Mouse (Mus musculus) frontal cortex, adult (tissue): ENCODE measurements around the gene 4931406P16Rik.

ENCODE experiments used
- ATAC-seq: cut with Nextera tagmentation; 2 replicates; pipeline ENCODE4 v1.9.2; 2017; ENCODE audit warnings: mild to moderate bottlenecking, moderate library complexity, mixed read lengths; ENCODE audit not compliant: low TSS enrichment

Gene 4931406P16Rik

GRCm38 (mm10) chr7:34312786-34313442, 437 bp downstream of the 4931406P16Rik start:
- ATAC-seq, result peak; percentile 66

GRCm38 (mm10) chr7:34309186-34309764, 4.1 kb downstream of the 4931406P16Rik start:
- no peak for ATAC-seq

- ATAC-seq, result peak; percentile 38; the same call in 1 of the 2 replicates
Observed at GRCm38 (mm10) chr7:34308586-34308985, 4.8 kb downstream of the 4931406P16Rik start.

GRCm38 (mm10) chr7:34305454-34305853, 7.9 kb downstream of the 4931406P16Rik start:
- no peak for ATAC-seq

GRCm38 (mm10) chr7:34302651-34303050, 10.7 kb downstream of the 4931406P16Rik start:
- ATAC-seq, result no peak

DNA sequence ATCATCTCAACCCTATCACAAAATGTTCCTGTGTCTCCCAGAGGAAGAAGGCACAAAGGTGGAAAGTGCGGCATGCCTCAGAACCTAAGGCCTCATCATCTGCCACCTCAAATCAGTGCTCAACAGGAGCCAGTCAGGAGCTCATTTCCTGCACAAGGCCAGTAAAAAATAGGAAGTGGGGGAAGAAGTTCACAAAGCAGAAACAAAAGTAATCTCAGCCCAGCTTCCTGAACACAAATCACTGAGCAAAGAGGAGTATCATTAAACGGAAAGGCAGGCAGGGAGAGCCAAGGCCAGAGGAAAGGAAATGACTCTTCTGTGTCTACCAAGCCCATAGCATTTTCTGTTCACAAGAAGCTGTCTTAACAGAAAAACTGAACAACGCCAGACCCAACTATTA, 11.4 kb downstream of the 4931406P16Rik start:
- ATAC-seq, result no peak

DNA sequence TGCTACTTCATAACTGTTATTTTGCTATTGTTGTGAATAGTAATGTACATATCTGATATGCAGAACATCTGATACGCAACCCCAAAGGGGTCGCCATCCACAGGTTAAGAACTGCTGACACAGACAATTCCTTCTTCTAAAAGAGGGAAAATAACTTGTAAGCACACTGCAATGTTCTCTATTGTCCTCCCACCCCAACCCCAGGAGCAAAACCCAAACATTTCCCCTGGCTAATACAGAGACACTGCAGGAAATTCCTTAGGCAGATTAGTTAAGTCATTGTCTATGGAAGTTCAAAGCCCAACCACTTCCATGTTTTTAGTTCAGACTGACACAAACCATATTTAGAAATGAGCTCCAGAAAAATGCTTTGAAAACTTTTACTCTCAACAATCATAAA, 14.5 kb downstream of the 4931406P16Rik start:
- ATAC-seq, result no peak

GRCm38 (mm10) chr7:34296124-34296523, 17.2 kb downstream of the 4931406P16Rik start:
- no peak for ATAC-seq

- no peak for ATAC-seq
Observed at GRCm38 (mm10) chr7:34292633-34293032, 20.7 kb downstream of the 4931406P16Rik start.

DNA sequence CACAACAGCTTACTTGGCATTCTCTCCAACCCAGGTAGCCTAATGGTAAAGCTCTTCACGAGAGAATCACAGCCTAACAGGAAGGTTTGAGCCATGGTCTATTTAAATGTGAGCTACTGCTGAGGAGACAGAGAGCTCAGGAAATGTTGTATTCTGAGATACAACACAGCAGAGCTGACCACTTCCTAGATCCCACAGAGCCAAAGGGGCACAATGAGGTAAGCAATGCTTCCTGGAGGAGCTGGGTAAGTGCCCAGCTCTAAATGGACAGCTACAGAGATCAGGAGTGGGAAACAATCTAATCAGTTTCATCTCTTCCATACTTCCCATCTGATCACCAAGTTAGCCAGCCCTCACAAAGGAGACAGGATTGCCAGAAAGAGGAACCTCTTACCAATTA, 22.1 kb downstream of the 4931406P16Rik start:
- ATAC-seq, result no peak

DNA sequence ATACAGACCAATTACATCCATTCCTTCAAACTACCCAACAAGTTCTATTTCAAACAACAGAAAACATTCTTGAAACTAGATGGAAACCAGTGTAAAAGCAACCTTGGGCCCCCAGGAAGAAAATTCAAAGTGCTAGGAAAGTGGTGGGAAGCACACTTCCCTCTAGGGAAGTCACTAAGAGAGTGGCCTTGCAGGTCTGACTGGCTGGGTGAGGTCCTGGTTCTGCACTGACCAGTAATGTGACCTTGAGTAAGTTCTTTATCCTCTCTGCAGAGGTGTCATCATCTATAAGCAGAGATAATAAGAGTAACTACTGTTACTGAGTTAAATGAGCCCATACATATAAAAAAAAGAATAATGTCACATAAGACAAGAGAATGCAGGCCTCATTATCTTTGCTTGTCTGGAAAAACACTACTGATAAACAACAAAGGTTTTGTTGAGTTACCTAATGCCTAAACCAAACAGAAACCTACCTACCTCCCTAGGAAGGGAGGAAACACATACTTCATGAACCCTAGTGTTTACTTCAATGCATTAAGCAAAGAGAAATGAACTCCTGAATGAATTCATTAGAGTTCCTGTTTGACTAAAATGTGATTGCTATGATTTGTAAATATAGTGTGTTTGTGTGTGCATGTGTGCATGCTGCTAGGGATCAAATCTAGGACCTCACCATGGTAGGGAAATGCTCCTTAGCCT, 22.8 kb downstream of the 4931406P16Rik start:
- no peak for ATAC-seq

DNA sequence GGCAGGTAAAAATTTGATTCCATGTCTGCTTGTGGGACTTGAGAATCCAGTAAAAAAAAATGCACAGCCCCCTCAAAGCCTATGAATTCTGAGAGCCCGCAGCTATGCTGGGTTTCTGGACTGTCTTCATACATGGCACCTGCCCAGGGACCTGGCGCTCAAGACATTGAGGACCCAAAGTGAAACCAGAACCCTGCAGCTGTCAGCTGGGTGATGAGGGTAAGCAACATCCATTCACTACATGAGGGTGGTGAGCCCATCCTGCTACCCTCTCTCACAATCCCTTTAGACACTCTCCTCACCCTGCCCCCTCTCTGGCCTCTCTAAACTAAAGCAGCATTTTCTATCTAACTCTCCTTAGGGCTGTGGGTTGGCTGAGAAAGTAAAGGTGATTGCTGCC, 35.7 kb downstream of the 4931406P16Rik start:
- ATAC-seq, result no peak

- no peak for ATAC-seq
Observed at GRCm38 (mm10) chr7:34276066-34276465, 37.3 kb downstream of the 4931406P16Rik start.

DNA sequence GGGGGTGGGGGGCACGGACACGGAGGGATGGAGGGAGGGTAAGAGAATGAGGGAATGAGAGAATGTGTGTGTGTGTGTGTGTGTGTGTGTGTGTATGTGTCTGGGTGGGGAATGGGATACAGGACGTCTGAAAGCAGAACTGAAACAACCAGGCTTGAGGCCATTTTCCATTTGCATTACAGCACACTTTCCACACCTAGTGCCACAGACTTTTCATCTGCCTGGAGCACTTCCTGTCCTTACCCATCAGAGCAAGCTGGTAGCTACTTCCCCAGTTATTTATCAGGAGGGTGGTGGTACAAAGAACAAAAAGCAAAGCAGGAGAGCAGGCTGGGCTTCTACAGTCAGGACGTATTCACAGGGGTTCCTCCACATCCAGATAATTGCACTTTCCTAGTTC, 40.9 kb downstream of the 4931406P16Rik start:
- no peak for ATAC-seq

GRCm38 (mm10) chr7:34268463-34268862, 44.9 kb downstream of the 4931406P16Rik start:
- no peak for ATAC-seq

DNA sequence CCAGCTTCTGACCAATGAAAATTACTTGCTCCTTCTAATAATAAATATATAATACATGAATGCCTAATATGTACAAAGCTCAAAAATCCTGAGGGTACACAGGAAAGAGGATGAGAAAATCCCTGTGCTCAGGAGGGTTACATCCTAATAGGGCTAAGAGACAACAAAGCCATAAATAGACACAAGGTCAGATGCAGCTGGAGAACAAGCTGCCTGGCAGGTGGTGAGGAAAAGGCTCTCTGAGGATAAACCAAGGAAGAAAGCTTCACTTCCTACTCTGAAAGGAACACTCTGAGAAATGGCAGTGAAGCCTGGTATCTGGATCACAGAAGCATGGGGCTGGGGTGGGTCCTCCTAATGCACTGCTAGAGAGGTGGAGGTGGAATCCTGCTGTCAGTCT, 46.9 kb downstream of the 4931406P16Rik start:
- no peak for ATAC-seq

- peak; percentile 93 for ATAC-seq
Observed at GRCm38 (mm10) chr7:34265876-34266346, 47.4 kb downstream of the 4931406P16Rik start.

GRCm38 (mm10) chr7:34263437-34263836, 49.9 kb downstream of the 4931406P16Rik start:
- ATAC-seq, result no peak

GRCm38 (mm10) chr7:34258407-34258806, 54.9 kb downstream of the 4931406P16Rik start:
- ATAC-seq, result no peak

DNA sequence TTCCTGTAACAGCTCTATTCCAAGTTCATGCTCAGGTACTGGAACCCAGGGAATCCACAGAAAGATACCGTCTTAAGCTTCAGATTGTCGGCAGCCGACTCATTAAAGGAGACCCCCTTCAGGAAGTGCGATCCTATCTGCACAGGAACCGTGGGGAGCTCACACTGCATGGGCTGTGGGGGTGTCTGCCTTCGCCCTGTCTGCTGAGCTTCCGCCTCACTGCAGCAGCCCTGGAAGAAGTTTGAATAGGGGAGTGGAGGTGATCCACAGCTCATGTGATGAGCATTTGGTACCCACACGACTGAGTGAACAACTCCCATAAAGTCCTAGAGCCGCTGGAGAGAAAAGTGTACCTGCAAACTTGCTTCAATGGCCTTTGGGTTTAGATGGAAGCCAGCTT, 56.1 kb downstream of the 4931406P16Rik start:
- peak; percentile 59; the same call in 1 of the 2 replicates for ATAC-seq

DNA sequence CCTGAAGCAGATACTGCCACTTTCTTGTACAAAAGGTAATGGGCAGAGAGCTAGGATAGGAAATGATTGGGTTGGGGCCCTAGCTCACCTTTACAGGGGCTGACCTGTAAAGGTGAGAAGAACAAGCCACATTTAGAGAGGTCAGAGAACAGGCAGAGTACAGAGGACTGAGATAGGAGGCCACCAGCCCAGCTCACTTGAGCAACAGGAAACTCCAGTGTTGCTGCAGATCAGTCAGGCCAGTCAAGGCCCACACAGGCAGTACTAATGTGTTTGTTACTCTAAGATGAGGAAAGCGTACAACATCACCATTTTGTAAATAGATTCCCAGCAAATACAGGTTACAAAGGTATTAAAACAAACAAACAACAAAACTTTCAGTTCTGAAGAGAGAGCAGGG, 57.4 kb downstream of the 4931406P16Rik start:
- no peak for ATAC-seq

DNA sequence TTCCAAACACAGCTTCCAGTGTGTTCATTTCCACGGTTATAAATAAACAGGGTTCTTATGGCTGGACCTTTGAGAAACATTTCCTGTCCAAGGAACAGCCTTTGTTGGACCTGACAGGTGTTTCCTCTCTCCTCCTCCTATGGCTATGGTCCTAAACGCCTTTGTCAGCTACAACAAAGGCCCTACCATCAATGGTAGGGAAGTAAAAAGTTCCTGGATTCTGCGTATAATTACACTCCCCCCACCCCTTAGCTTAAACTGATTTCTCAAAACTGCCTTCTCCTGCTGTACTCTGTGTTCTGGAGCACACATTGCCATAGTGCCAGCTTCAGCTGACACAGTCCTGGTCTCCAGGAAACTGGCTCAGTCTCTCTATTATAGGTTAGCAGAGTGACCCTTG, 58.2 kb downstream of the 4931406P16Rik start:
- ATAC-seq, result no peak

- peak; percentile 62; the same call in 1 of the 2 replicates for ATAC-seq
Observed at GRCm38 (mm10) chr7:34252030-34252429, 61.3 kb downstream of the 4931406P16Rik start.
